Mouse (Mus musculus) heart, adult 9 months (tissue): ENCODE results near the gene Kcnn3.
A peak's percentile ranks its signal among the peaks of the same experiment; 100 is the strongest.

Experiments
- DNase-seq, 2 experiments: peaks; one replicate each; pipeline ENCODE4 v3.0.0; 2022; ENCODE audit warnings: low spot score in 2 of 2

The Kcnn3 gene

DNA sequence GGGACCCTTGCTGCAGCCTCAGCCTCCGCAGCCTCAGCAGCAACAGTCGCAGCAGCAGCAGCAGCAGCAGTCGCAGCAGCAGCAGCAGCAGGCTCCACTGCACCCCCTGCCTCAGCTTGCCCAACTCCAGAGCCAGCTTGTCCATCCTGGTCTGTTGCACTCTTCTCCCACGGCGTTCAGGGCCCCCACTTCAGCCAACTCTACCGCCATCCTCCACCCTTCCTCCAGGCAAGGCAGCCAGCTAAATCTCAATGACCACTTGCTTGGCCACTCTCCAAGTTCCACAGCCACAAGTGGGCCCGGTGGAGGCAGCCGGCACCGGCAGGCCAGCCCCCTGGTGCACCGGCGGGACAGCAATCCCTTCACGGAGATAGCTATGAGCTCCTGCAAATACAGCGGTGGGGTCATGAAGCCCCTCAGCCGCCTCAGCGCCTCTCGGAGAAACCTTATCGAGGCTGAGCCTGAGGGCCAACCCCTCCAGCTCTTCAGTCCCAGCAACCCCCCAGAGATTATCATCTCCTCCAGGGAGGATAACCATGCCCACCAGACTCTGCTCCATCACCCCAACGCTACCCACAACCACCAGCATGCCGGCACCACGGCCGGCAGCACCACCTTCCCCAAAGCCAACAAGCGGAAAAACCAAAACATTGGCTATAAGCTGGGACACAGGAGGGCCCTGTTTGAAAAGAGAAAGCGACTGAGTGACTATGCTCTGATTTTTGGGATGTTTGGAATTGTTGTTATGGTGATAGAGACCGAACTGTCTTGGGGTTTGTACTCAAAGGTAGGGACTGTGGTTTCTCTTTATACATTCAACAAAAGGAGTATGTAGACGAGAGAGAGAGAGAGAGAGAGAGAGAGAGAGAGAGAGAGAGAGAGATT, 896 bp downstream of the Kcnn3 start:
- peak; percentile 50 to 59 for DNase-seq

DNA sequence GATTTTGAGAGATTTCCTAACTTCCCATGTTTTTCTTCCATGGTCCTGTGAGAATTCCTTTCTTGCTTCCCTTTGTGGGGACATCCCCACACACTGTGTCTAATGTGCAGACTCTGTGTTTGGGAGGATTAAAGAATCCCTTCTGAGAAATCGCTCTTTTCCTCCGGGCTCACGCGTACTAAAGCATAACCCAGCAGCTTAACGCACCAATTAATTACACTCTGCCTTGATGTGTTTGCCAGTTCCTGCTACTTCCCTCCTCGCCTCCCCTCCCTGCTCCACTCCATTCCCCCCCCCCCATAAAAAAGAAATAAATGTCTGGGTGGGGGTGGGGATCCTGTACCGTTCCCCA, 1.5 kb downstream of the Kcnn3 start:
- no peak for DNase-seq

DNA sequence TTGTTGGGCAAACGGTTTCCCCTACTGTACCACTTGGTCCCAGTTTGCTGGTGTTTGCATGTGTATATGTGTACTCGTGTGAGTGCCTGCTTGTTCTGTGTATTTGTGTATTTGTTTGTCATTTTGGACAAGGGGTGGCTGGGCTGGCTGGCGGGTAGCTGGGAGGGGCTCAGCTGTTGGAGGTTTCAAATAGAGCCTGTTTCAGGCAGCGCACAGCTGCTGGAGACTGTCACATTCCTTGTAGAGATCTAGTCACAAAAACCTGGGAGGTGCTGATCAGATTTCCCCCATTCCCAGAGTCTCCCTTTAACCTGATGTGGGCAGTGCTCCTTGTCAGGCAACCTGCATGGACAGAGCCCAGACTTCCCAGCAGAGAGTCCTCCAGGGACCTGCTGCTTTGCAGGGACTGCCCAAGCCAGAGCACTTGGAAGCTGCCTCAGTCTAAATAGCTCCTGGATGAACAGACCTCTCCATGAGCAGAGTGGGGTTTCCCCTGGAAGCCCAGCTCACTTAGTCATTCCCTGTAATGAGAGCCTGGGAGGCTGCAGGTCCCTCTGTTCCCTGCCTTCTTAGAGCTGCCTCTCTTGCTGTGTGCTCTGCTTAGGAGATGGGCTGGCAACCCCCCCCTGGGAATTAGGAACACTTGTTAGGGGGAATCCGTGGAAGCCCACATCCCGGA, 2.6 kb downstream of the Kcnn3 start:
- peak; percentile 21 to 27 for DNase-seq

DNA sequence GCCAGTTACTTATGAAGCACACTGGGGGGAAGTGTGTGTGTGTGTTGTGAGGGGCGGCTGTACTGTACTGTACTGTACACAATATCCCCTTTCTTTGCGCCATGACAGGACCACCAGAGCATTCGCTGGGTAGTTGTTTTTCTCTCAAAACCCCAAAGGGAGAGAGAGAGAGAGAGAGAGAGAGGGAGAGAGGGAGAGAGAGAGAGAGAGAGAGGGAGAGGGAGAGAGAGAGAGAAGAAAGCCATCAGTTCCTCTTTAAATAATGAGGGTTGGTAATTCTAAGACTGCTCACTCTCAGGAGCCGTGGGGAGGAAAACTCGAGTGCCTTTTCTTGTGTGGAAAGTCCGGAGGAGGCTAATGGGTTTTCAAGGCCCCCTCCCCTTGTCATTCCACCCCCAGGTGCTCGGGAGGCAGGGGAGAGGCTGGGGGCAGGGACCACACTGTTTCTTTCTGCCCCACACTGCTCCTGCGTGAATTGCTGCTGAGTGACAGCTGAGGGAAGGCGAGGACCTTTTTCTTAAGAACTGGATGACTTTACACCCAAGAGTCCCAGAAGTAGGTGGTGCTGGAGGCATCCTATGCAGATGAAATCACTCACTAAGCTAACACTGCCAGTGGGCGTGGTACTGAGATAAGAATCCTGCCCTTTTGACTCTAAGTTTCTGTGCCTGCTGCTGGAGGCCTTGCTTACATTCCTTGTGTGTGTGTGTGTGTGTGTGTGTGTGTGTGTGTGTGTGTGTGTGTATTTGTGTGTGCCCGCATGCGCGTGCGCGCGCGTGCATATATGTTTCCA, 6.5 kb downstream of the Kcnn3 start:
- no peak for DNase-seq

DNA sequence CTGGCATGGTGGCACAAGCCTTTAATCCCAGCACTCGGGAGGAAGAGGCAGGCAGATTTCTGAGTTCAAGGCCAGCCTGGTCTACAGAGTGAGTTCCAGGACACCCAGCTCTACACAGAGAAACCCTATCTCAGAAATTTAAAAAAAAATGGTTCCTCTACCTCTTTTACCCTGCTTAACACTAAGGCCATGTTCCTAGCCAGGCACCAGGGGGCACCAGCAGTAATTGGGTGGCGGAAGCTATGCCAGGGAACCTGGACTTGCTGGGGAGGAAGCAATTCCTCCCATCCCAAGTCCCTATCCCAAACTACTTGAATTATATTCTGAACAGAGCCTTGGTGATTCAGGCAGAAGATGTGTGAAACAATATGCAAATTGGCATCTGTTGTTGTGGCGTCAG, 9.8 kb downstream of the Kcnn3 start:
- no peak for DNase-seq

DNA sequence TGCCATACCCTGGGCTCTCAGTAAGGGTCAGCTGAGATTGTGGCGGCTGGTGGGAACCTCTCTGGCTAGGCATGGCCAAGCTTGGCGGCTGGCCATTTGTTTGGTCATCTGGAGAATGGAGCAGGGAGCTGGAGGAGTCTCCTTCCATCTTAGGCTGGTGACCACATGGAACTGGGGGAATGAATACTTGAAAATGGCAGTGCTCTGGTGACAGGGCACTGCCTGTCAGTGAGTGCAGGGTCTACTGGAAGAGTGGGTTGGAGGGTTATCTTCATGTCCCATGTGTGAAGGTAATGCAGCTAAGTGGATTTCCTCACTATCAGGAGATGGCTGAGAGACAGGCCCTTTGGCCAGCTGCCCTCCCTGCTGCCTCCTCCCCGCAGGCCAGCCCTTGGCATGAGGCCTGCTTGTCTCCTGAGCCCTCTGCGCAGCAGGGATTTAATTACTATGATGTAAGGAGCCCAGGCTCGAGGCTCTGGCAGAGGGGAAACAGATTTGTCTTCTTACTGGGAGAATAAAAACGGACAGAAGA, 14.7 kb downstream of the Kcnn3 start:
- peak; percentile 38 to 63 for DNase-seq

DNA sequence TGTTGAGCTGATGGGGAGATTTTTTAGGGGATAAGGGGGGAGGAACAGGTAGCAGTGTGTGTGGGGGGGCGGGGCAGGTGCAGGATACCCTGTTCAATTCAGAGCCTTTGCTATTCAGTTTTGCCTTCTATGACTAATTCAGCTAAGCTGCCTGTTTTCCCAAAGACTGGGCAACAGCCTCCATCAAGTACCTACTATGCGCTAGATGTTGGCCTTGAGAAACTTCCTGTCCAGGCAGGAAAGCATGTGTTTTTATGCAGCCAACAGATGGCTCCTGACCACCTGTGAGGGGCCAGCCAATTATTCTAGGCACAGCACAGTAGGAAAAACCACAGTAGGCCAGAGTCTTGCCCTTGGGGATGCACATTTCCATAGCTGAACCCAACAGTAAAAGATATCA, 15.2 kb downstream of the Kcnn3 start:
- no peak for DNase-seq

DNA sequence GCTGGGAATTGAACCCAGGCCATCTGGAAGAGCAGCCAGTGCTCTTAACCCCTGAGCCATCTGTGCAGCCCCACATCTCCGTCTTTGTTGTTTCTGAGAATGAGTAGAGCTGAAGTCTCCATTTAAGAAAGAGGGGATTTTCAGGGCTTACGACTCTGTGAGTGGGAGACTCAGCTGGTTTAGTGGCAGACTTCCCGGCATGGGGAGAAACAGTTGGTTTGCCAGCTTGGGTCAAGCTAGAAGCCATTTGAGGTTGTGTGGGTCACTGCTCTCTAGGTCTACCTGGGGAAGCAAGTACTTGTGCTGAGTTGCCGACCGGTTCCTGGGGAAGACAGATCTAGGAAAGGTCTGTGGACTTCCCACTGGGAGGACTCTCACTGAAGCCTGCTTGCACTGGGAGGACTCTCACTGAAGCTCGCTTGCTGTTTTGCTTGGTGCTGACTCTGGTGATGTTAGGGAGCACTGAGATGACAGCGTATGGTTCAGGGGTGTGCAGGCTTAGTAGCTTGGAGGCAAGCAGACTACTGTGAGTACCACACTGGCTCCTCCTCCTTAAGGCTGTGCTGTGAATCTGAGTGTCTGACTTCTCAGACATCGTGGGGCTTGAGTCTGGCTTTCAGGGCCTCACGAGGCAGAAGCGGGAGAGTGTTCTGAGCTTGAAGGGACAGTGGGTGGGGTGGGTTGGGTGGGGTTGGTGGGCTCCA, 19.2 kb downstream of the Kcnn3 start:
- DNase-seq = no peak

DNA sequence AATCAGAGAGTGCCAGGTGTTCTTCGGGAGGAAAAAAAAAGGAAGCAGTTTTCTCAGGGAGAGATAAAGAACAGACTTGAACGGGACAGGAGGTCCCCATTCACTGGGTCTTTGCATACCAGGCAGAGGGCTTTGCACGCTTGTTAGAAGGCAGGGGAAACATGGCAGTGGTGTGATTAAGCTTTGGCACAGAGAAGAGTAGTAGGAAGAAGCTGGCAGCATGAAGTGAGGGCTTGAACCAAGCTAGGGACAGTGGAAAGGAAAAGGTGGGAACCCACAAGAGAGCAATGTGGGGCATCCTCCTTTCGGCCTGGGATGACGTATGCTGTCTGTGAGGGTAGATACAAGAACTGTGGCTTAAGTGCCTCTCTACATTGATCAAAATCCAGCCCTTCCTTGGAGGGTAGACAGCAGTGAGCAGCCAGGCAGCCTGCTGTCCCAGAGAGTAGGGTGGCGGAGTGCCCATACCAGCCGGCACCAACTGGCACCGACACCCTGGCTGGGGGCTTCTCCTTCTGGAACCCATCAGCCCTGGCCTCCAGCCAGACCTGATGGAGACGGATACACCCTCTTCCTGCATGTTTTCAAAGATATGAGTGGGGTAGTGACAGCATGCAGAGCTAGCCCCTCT, 19.9 kb downstream of the Kcnn3 start:
- DNase-seq = no peak

DNA sequence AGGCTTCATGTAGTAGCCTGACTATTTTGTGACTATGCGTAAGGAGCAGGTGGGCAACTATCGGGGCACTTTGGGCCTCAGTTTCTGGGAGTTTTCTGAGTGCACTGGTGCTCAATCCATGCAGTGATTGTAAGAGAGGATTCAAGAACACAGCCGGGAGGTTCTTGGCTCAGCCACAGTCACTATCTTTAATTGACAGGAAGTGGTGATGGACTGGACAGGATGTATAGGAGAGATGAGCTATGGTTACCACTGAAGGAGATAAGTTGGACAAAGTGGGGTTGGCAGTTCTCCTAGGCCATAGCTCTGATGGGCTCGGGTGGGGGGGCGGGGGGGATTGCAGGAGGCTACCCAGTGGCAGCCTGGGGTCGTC, 20.4 kb downstream of the Kcnn3 start:
- no peak for DNase-seq

DNA sequence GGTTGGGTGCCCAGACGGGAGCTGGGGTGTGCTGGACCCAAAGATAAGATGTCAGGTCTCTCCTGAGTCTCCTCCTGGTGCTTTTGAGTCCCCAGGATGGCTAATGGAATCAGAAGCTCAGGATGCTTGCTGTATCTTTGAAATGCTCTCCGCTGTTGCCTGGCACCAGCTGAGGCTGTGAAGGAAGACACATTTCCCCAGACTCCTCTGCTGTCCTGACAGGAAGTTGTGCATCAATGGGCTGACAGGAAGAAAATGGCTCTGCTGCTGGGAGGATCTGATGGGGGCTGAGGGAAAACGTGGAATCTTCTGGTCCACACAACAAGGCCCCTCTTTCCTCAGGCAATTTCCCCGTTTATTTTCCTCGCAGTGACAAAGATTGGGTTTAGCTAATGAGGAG, 27.0 kb downstream of the Kcnn3 start:
- DNase-seq = no peak

DNA sequence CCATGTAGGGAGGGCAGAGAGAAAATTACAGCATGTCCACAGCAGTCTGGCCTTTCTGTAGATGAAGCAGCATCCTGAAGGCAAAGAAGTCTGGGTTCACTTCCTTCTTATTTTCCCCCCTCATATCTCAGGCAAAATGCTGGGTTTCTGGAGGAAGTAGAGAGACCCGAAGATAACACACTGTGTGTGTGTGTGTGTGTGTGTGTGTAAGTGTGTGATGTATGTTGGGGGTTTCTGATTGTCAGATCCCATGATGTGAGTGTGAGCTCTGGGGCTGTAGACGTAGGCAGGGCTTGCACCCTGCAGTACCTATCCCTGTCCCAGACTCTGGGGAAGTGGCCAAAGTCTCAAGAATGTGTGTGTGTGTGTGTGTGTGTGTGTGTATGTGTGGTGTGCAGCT, 28.8 kb downstream of the Kcnn3 start:
- no peak for DNase-seq

DNA sequence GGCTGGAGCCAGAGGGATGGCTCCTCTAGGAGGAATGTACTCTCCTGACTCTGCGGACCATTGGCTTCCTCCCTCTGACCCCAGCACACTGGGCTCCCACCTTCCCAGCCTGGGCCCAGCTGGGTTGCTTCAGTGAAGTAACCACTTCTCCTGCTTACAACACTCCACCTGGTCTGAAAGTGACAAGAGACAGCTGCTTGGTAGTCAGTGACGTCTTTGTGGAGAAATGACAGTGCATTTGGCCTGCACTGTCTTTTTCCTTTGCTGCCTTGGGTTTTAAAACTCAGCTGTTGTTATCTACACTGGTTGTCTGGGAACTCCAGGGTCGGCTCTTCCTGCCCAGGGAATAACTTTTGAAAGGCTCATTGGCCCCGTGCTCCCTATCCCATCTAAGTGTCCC, 29.5 kb downstream of the Kcnn3 start:
- peak; percentile 10 to 21 for DNase-seq

DNA sequence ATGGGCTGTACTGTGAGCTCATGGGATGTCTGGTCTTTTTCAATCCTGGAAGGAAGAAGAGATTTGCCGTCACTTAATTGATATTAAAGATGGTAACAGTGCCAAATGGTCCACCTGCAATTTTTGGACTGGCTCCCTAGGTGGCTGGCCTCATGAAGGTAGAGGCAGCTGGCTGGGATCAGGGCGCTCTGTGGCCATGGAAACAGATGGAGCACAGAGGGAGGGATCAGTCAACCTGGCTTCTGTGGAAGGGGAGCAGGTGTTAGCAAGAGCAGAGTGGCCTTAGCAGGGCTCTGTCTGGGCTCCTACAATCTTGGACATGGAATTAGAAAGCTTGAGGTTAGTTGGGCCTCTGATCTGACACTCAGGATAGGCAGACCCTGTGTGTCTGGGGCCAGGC, 31.9 kb downstream of the Kcnn3 start:
- no peak for DNase-seq

DNA sequence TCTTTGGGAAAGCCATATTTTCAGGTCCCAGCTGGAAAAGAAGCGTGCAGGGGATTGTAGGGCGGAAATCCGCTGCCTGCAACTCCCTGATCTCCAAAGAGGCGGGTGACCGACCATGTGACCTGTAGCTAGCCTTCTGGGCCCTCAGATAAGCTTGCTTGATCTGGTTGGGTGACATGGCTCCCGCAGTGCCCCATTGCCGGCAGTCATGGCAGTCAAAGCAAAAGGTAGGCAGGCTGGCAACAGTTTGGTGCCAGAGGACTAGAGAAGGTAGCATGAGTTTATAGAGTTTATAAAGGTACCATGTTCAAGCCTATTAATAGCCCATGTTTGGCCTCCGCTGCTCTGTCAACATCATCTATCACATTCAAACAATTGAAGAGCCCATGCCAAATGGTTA, 33.5 kb downstream of the Kcnn3 start:
- peak in 1 of 2 experiments; percentile 9 for DNase-seq

DNA sequence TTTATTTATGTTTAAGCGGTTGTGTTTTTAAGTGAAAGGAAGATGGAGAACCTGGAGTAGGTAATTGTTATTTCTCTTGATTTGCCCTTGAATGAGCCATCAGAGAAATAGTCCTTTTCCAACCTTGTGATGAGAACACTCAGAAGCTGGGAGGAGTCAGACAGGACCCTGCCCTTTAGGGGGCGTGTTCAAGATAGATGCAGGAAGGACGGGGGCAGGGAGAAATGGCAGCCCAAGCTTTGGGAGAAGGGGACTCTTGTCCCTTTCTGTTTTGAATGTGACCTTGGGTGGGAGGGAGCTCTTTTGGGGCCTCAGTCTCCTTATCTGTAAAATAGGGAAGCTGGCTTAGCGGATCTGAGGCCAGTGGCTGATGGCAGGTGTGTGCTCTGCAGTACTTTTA, 34.0 kb downstream of the Kcnn3 start:
- DNase-seq = no peak

DNA sequence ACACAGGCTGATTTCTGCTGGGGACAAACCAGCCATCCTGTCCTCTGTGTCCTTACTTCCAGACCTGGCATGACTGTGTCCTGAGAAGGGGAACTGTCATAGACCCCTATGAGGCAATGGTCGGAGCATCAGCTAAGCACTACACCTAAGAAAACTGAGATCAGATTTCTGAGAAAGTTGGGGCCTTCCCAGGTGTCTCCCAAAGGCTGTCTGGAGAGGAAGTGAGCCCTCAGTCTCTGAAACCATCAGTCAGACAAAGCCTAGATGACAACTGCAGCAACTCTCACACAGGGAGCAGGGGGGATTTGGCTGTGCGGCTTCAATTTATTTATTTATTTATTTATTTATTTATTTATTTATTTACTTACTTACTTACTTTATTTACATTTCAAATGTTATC, 34.6 kb downstream of the Kcnn3 start:
- DNase-seq = no peak

DNA sequence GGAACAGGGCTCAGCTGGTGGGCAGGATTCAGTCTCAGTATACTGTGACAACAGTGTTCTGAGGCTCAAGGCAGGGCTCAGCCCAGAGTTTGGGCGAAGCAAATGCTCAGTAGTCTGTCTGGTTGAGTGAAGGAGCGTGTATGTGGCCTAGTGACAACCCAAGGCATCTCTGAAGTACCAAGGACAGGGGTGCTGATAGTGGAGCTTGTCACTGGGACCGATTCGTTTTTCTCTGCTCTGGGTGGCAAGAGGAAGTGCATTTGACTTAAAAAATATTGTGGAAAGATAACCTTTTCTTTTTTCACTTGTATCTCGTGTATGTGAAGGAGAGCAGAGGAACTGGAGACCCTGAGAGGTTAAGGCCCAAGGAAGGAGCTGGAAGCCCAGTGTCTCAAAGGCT, 37.8 kb downstream of the Kcnn3 start:
- no peak for DNase-seq

DNA sequence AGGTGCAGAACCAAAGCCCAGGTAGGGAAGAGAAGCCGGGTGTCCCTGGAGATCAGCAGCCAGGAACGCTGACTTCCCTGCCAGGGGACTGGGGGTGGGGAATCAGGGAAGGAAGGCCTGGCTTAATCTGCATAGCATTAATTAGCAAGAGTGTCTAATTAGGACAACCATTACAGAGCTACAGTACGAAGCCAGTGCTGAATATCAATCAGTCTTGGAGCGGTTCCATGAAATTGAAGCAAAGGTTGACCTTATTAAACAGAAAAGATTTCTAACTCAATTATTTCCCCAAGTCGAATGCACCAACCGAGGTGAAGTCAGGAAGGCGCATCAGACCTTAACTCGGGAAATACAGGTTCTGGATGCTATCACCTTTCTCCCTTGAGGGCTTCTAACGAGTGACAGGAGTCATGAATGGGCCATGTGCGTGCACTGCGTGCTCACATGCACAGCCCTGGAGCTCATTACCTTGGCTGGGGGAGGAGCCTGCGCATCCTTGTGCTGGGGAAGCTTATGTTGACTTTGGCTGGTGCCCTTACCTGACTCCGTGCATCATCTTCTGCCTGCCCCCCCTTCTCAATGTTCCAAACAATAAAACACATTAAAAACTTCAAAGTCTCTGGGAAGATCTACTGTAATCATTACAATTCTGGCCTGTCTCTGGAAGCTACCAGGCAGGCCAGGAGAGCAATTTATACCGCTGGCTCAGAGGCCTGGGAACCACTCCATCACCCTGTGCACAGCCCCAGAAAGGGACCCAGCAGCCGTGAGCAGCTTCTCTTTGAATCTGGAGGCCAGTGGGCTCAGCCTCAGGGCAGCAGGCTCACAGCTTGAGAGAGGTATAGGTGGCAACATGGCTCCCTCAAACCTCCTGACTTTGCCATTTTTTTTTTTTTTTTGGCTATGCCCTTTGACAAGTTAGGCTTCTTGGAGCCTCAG, 39.3 kb downstream of the Kcnn3 start:
- no peak for DNase-seq

DNA sequence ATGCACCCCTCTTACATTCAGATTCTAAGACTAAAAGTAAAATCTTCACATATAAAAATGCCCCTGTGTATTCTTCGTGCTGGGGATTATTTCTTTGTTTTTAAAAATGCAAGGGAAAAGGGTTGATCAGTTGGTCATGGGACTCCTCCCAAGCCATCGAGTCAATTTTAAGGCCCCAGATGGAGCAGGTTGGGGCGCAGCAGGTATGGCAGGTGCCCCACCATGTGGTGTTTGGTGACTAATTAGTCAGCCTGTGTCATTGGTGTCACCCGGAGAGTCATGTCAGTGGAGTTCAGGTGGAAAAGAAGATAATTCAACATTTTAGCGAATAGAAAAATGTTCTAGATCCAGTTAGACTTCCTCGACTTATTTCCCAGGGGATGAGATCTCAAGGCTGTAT, 41.4 kb downstream of the Kcnn3 start:
- no peak for DNase-seq
